Mouse (Mus musculus): ENCODE results near the gene Olfr1102. TPM values are rescaled to one million over a fixed set of nuclear protein-coding genes. Genes with fewer than 3 reads are reported as not detected.

Olfr1102 gene
- polyA plus RNA-seq (2015; fragmentation: Nextera tagmentation; extraction: Ambion mirVana) = not detected in 2 replicates

DNA sequence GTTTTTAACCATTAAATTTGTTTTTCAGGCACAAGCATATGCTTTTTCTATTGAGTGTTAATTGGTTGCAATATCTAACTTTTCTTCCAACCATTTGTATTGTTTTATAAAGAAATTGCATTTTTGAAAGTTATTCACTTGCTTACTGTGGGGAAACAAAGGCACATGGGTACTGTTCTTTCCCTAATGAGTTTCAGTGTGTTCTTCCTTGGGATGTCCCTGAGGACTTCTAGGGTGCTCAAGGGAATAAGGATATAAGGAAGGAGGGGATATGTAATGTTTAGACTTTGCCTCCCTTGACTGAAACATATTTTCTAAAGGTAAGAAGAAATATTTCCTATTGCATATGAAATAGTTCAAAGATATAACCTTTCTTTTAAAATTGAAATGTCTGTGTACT, at the start of gene Olfr1102:
Gene Olfr1102 (plus strand): TSS at position 301 of the 400 bp plus-strand sequence.

DNA sequence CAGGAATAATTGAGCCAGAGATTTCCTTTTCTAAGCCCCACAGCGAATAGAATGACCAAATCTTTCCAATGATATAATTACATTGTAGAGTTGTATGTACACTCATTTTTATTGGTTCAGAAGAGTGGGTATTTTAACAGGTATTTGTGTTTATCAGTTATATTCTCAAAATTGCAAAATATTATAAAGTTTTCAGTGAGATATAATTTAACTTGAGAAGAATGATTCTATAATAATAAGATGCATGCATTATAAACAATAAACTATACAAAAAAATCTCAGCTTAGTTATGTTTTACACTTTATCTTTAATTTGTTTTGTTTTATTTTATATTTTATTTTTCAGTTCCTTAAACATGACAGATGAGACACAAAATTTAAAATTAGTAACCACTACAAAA, 37.6 kb upstream of the Olfr1102 start, which contains the start of gene Olfr1099:
Gene Olfr1099 (minus strand): TSS at position 101 of the 400 bp plus-strand sequence.

DNA sequence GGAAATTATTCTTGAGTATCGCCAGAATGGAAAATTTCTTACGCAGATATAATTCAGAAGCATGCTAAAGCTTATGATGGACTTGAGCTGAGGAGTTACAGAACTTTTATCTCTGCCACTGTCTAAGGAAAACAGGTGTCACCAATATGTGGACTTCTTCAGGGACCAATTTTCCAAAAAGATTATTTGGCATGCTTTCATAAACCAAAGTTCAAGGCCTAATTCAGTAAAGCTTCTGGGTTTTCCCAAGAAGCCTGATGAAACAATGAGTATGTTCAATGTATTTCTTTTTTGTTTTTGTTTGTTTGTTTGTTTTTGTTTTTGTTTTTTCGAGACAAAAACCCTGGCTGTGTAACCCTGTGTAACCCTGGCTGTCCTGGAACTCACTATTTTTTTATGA, 18.3 kb upstream of the Olfr1102 start, which contains the start of gene Olfr1100:
Gene Olfr1100 (minus strand): TSS at position 101 of the 400 bp plus-strand sequence.

DNA sequence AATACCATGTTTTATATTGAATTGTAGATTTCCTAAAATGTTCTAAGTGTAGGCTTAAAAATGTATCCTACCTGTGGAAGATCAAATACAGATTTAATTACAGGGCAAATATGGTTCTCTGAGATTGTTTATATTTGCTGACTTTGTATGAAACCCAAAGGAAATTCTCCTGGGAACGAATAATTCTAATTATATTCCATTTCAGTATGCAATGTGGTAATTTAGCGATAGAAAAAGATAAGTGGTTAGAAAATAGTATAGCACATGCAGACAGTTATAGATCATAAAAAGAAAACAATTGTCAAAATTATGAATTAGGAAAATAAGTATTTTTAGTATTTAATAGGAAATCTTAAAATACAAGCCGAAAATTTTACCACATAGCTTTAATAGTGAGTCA, 7.1 kb upstream of the Olfr1102 start, which contains the start of gene Olfr1101:
Gene Olfr1101 (minus strand): TSS at position 101 of the 400 bp plus-strand sequence.

DNA sequence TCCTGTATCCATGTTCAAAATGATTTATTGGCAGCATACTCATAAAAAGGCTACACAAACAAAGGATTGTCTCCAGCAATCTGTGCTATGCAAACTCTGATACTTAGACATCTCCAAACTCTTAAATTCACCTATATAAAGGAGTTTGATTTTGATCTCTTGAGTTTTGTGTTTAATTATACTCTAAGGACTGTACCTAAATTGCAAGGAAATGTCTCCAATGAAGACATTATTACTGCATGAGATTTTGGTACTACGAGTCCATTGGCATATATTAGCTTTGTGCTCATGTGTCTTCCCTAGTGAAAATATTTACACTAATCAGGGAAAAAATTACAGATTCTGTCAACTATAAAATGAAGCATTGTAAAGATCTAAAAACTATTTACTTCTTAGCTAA, 28.8 kb downstream of the Olfr1102 start, which contains the start of gene Olfr1104:
Gene Olfr1104 (minus strand): TSS at position 101 of the 400 bp plus-strand sequence.

DNA sequence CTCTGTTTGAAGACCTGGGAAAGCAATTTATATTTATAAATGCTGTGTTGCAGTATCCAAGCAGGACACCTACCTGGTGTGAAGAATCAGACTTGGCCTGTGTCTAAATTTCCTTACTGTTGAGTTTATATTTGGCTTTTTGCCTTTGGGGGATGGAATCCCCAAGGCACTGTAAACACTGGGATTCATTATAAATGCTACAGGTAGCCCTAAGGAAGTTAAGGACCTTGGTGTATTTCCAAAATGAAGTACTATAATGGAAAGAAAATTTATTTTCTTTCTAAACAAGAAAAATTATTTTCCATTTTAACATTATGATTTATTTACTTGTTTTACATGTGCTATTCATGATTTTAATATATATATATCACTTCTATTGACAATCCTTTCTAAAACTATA, 38.2 kb downstream of the Olfr1102 start, which contains the start of gene Olfr1105:
Gene Olfr1105 (minus strand): TSS at position 101 of the 400 bp plus-strand sequence.

DNA sequence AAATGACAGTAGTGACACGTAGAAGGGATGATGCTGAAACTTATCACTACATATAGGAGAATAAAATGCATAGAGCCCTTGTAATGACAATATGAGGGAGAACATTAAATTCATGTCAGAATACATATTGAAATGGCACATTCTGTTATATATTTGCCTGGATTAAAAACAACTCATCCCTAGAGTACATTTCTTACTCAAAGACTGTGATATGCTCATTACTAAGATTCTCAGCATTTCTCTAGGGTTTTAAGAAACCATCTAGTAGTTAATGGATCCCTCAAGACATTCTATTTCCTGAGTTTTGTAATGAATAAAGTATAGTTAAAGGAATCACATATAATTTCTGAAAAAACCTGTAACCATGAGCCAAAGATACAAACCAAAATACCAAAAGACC, 54.0 kb downstream of the Olfr1102 start, which contains the start of gene Olfr1106:
Gene Olfr1106 (minus strand): TSS at position 101 of the 400 bp plus-strand sequence.

Other genes starting within 250 kb of the Olfr1102 start
- not detected in 2 replicates for gene Olfr1090, start 239.4 kb upstream of the Olfr1102 start, polyA plus RNA-seq (2015; fragmentation: Nextera tagmentation; extraction: Ambion mirVana)
- not detected in 2 replicates for gene Olfr1093, start 215.9 kb upstream of the Olfr1102 start, polyA plus RNA-seq (2015; fragmentation: Nextera tagmentation; extraction: Ambion mirVana)
- gene Olfr141, start 188.4 kb upstream of the Olfr1102 start, polyA plus RNA-seq (2015; fragmentation: Nextera tagmentation; extraction: Ambion mirVana) = not detected in 2 replicates
- not detected in 2 replicates for gene Olfr1094, start 173.7 kb upstream of the Olfr1102 start, polyA plus RNA-seq (2015; fragmentation: Nextera tagmentation; extraction: Ambion mirVana)
- gene Olfr1095, start 146.7 kb upstream of the Olfr1102 start, polyA plus RNA-seq (2015; fragmentation: Nextera tagmentation; extraction: Ambion mirVana) = not detected in 2 replicates
- gene Gm13723, start 123.6 kb upstream of the Olfr1102 start, polyA plus RNA-seq (2015; fragmentation: Nextera tagmentation; extraction: Ambion mirVana) = not detected in 2 replicates
- gene Olfr1097, start 106.2 kb upstream of the Olfr1102 start, polyA plus RNA-seq (2015; fragmentation: Nextera tagmentation; extraction: Ambion mirVana) = not detected in 2 replicates
- gene Olfr1098, start 73.9 kb upstream of the Olfr1102 start, polyA plus RNA-seq (2015; fragmentation: Nextera tagmentation; extraction: Ambion mirVana) = not detected in 2 replicates
- gene Olfr1099, start 37.7 kb upstream of the Olfr1102 start, polyA plus RNA-seq (2015; fragmentation: Nextera tagmentation; extraction: Ambion mirVana) = not detected in 2 replicates
- gene Olfr1100, start 18.4 kb upstream of the Olfr1102 start, polyA plus RNA-seq (2015; fragmentation: Nextera tagmentation; extraction: Ambion mirVana) = not detected in 2 replicates
- gene Olfr1101, start 7.2 kb upstream of the Olfr1102 start, polyA plus RNA-seq (2015; fragmentation: Nextera tagmentation; extraction: Ambion mirVana) = not detected in 2 replicates
- not detected in 2 replicates for gene Olfr1104, start 28.7 kb downstream of the Olfr1102 start, polyA plus RNA-seq (2015; fragmentation: Nextera tagmentation; extraction: Ambion mirVana)
- gene Olfr1105, start 38.1 kb downstream of the Olfr1102 start, polyA plus RNA-seq (2015; fragmentation: Nextera tagmentation; extraction: Ambion mirVana) = not detected in 2 replicates
- gene Olfr1106, start 53.9 kb downstream of the Olfr1102 start, polyA plus RNA-seq (2015; fragmentation: Nextera tagmentation; extraction: Ambion mirVana) = not detected in 2 replicates
- gene Olfr1107, start 77.4 kb downstream of the Olfr1102 start, polyA plus RNA-seq (2015; fragmentation: Nextera tagmentation; extraction: Ambion mirVana) = not detected in 2 replicates
- gene Olfr1109, start 97.6 kb downstream of the Olfr1102 start, polyA plus RNA-seq (2015; fragmentation: Nextera tagmentation; extraction: Ambion mirVana) = not detected in 2 replicates
- not detected in 2 replicates for gene Olfr259, start 116.2 kb downstream of the Olfr1102 start, polyA plus RNA-seq (2015; fragmentation: Nextera tagmentation; extraction: Ambion mirVana)
- gene Olfr1110, start 141.9 kb downstream of the Olfr1102 start, polyA plus RNA-seq (2015; fragmentation: Nextera tagmentation; extraction: Ambion mirVana) = not detected in 2 replicates
- not detected in 2 replicates for gene Olfr1111, start 154.2 kb downstream of the Olfr1102 start, polyA plus RNA-seq (2015; fragmentation: Nextera tagmentation; extraction: Ambion mirVana)
- not detected in 2 replicates for gene Olfr1112, start 189.4 kb downstream of the Olfr1102 start, polyA plus RNA-seq (2015; fragmentation: Nextera tagmentation; extraction: Ambion mirVana)
- gene Olfr1113, start 210.6 kb downstream of the Olfr1102 start, polyA plus RNA-seq (2015; fragmentation: Nextera tagmentation; extraction: Ambion mirVana) = not detected in 2 replicates
- not detected in 2 replicates for gene Olfr1115, start 249.6 kb downstream of the Olfr1102 start, polyA plus RNA-seq (2015; fragmentation: Nextera tagmentation; extraction: Ambion mirVana)

All from urinary bladder, postnatal 0 days (tissue).